Mouse (Mus musculus): Measurements from ENCODE around the gene Atp2b2. TPM values are rescaled to one million over a fixed set of nuclear protein-coding genes. Genes with fewer than 3 reads are reported as not detected.

Atp2b2 gene
- polyA plus RNA-seq, 1 experiment from 2014 or later: 0.97 TPM

GRCm38 (mm10) chr6:113830463-113830862 lies 211.9 kb downstream of the Atp2b2 start:
- ATAC-seq (ENCODE audit: insufficient read depth, low FRiP score): no peak
- Histone ChIP-seq H3K27ac (ENCODE audit: low read length) (no peak overlapping the region), H3K27me3 (ENCODE audit: control insufficient read depth, insufficient read depth, low read length) (no peaks in the 10 kb centered on the region), H3K36me3 (ENCODE audit: control insufficient read depth, insufficient read depth, low read length) (no peaks in the 10 kb centered on the region), H3K9me3 (replicated peaks; ENCODE audit: control insufficient read depth, low read length) (no peaks in the 10 kb centered on the region), H3K4me2 (ENCODE audit: low read depth, low read length) (no peak overlapping the region), H3K4me3 (replicated peaks; ENCODE audit: low read length) (no peak overlapping the region), H3K4me1 (ENCODE audit: control insufficient read depth, insufficient read depth, low read length) (no peaks in the 10 kb centered on the region), H3K9ac (ENCODE audit: low read length) (no peak overlapping the region)
- WGBS: 85% methylated on average over 2 of the region's 2 CpGs

GRCm38 (mm10) chr6:113827309-113827708 lies 215.1 kb downstream of the Atp2b2 start:
- WGBS: 71% methylated on average over 4 of the region's 4 CpGs
- Histone ChIP-seq H3K9me3 (replicated peaks; ENCODE audit: control insufficient read depth, low read length) (no peaks in the 10 kb centered on the region), H3K4me1 (ENCODE audit: control insufficient read depth, insufficient read depth, low read length) (no peaks in the 10 kb centered on the region), H3K9ac (ENCODE audit: low read length) (no peak overlapping the region), H3K4me2 (ENCODE audit: low read depth, low read length) (no peak overlapping the region), H3K27ac (ENCODE audit: low read length) (no peak overlapping the region), H3K27me3 (ENCODE audit: control insufficient read depth, insufficient read depth, low read length) (no peaks in the 10 kb centered on the region), H3K36me3 (ENCODE audit: control insufficient read depth, insufficient read depth, low read length) (no peaks in the 10 kb centered on the region), H3K4me3 (replicated peaks; ENCODE audit: low read length) (no peak overlapping the region)
- ATAC-seq (ENCODE audit: insufficient read depth, low FRiP score): no peak

- Histone ChIP-seq H3K36me3 (ENCODE audit: control insufficient read depth, insufficient read depth, low read length) (no peaks in the 10 kb centered on the region), H3K4me2 (ENCODE audit: low read depth, low read length) (no peak overlapping the region), H3K9ac (ENCODE audit: low read length) (no peak overlapping the region), H3K4me3 (replicated peaks; ENCODE audit: low read length) (no peak overlapping the region), H3K27ac (ENCODE audit: low read length) (no peak overlapping the region), H3K4me1 (ENCODE audit: control insufficient read depth, insufficient read depth, low read length) (no peaks in the 10 kb centered on the region), H3K27me3 (ENCODE audit: control insufficient read depth, insufficient read depth, low read length) (no peaks in the 10 kb centered on the region), H3K9me3 (replicated peaks; ENCODE audit: control insufficient read depth, low read length) (no peaks in the 10 kb centered on the region)
- no peak for ATAC-seq (ENCODE audit: insufficient read depth, low FRiP score)
- 27% methylated on average over 7 of the region's 7 CpGs for WGBS
These were observed 220.0 kb downstream of the Atp2b2 start for GRCm38 (mm10) chr6:113822417-113822816.

GRCm38 (mm10) chr6:113816690-113817089 lies 225.7 kb downstream of the Atp2b2 start:
- WGBS: 89% methylated on average over 3 of the region's 3 CpGs
- H3K36me3 ChIP-seq (ENCODE audit: control insufficient read depth, insufficient read depth, low read length): no peaks in the 10 kb centered on the region

GRCm38 (mm10) chr6:113811462-113811861 lies 231.0 kb downstream of the Atp2b2 start:
- Histone ChIP-seq H3K27ac (ENCODE audit: low read length) (no peak overlapping the region), H3K9ac (ENCODE audit: low read length) (no peak overlapping the region), H3K36me3 (ENCODE audit: control insufficient read depth, insufficient read depth, low read length) (no peaks in the 10 kb centered on the region), H3K4me2 (ENCODE audit: low read depth, low read length) (no peak overlapping the region), H3K9me3 (replicated peaks; ENCODE audit: control insufficient read depth, low read length) (no peaks in the 10 kb centered on the region), H3K4me3 (replicated peaks; ENCODE audit: low read length) (no peak overlapping the region), H3K4me1 (ENCODE audit: control insufficient read depth, insufficient read depth, low read length) (no peaks in the 10 kb centered on the region), H3K27me3 (ENCODE audit: control insufficient read depth, insufficient read depth, low read length) (no peaks in the 10 kb centered on the region)
- WGBS: 39% methylated on average over 1 of the region's 1 CpGs
- ATAC-seq (ENCODE audit: insufficient read depth, low FRiP score): no peak

More at GRCm38 (mm10) chr6:113816690-113817089, 225.7 kb downstream of the Atp2b2 start:
- Histone ChIP-seq H3K9me3 (replicated peaks; ENCODE audit: control insufficient read depth, low read length) (no peaks in the 10 kb centered on the region), H3K9ac (ENCODE audit: low read length) (no peak overlapping the region), H3K4me3 (replicated peaks; ENCODE audit: low read length) (no peak overlapping the region), H3K4me1 (ENCODE audit: control insufficient read depth, insufficient read depth, low read length) (no peaks in the 10 kb centered on the region), H3K27me3 (ENCODE audit: control insufficient read depth, insufficient read depth, low read length) (no peaks in the 10 kb centered on the region), H3K4me2 (ENCODE audit: low read depth, low read length) (no peak overlapping the region), H3K27ac (ENCODE audit: low read length) (no peak overlapping the region)
- ATAC-seq (ENCODE audit: insufficient read depth, low FRiP score): no peak

- H3K9me3 ChIP-seq (replicated peaks; ENCODE audit: control insufficient read depth, low read length): peaks cover under 1% of the 10 kb centered on the region; the same call in 1 of the 2 replicates
- no peak overlapping the region for H3K4me3 ChIP-seq (replicated peaks; ENCODE audit: low read length)
- 75% methylated on average over 4 of the region's 4 CpGs for WGBS
- no peak overlapping the region for H3K27ac ChIP-seq (ENCODE audit: low read length)
- no peak for ATAC-seq (ENCODE audit: insufficient read depth, low FRiP score)
- H3K4me2 ChIP-seq (ENCODE audit: low read depth, low read length): no peak overlapping the region
- no peak overlapping the region for H3K9ac ChIP-seq (ENCODE audit: low read length)
- no peaks in the 10 kb centered on the region for H3K4me1 ChIP-seq (ENCODE audit: control insufficient read depth, insufficient read depth, low read length)
- no peaks in the 10 kb centered on the region for H3K27me3 ChIP-seq (ENCODE audit: control insufficient read depth, insufficient read depth, low read length)
- no peaks in the 10 kb centered on the region for H3K36me3 ChIP-seq (ENCODE audit: control insufficient read depth, insufficient read depth, low read length)
These were observed 231.7 kb downstream of the Atp2b2 start for GRCm38 (mm10) chr6:113810667-113811066.

GRCm38 (mm10) chr6:113806241-113806640 lies 236.2 kb downstream of the Atp2b2 start:
- H3K9ac ChIP-seq (ENCODE audit: low read length): no peak overlapping the region
- H3K27ac ChIP-seq (ENCODE audit: low read length): no peak overlapping the region
- H3K36me3 ChIP-seq (ENCODE audit: control insufficient read depth, insufficient read depth, low read length): no peaks in the 10 kb centered on the region
- no peaks in the 10 kb centered on the region for H3K4me1 ChIP-seq (ENCODE audit: control insufficient read depth, insufficient read depth, low read length)
- no peak for ATAC-seq (ENCODE audit: insufficient read depth, low FRiP score)
- peaks cover 10% of the 10 kb centered on the region; the same call in 1 of the 2 replicates for H3K9me3 ChIP-seq (replicated peaks; ENCODE audit: control insufficient read depth, low read length)
- no peaks in the 10 kb centered on the region for H3K27me3 ChIP-seq (ENCODE audit: control insufficient read depth, insufficient read depth, low read length)
- WGBS: 69% methylated on average over 5 of the region's 5 CpGs
- H3K4me2 ChIP-seq (ENCODE audit: low read depth, low read length): no peak overlapping the region
- no peak overlapping the region for H3K4me3 ChIP-seq (replicated peaks; ENCODE audit: low read length)

GRCm38 (mm10) chr6:113801233-113801632 lies 241.2 kb downstream of the Atp2b2 start:
- Histone ChIP-seq H3K9me3 (replicated peaks; ENCODE audit: control insufficient read depth, low read length) (peaks cover 10% of the 10 kb centered on the region; the same call in 1 of the 2 replicates), H3K4me2 (ENCODE audit: low read depth, low read length) (no peak overlapping the region), H3K36me3 (ENCODE audit: control insufficient read depth, insufficient read depth, low read length) (no peaks in the 10 kb centered on the region), H3K9ac (ENCODE audit: low read length) (no peak overlapping the region), H3K4me3 (replicated peaks; ENCODE audit: low read length) (no peak overlapping the region), H3K27me3 (ENCODE audit: control insufficient read depth, insufficient read depth, low read length) (no peaks in the 10 kb centered on the region), H3K4me1 (ENCODE audit: control insufficient read depth, insufficient read depth, low read length) (no peaks in the 10 kb centered on the region), H3K27ac (ENCODE audit: low read length) (no peak overlapping the region)
- no peak for ATAC-seq (ENCODE audit: insufficient read depth, low FRiP score)

- no peaks in the 10 kb centered on the region for H3K27me3 ChIP-seq (ENCODE audit: control insufficient read depth, insufficient read depth, low read length)
- H3K4me1 ChIP-seq (ENCODE audit: control insufficient read depth, insufficient read depth, low read length): peaks cover 8% of the 10 kb centered on the region
- no peak overlapping the region for H3K4me2 ChIP-seq (ENCODE audit: low read depth, low read length)
- H3K4me3 ChIP-seq (replicated peaks; ENCODE audit: low read length): no peak overlapping the region
- H3K27ac ChIP-seq (ENCODE audit: low read length): no peak overlapping the region
- H3K9ac ChIP-seq (ENCODE audit: low read length): no peak overlapping the region
- WGBS: 68% methylated on average over 3 of the region's 3 CpGs
- 0 out of 2 replicates have a peak, but pooled peaks cover 2% of the 10 kb centered on the region for H3K9me3 ChIP-seq (replicated peaks; ENCODE audit: control insufficient read depth, low read length)
- no peak for ATAC-seq (ENCODE audit: insufficient read depth, low FRiP score)
- no peaks in the 10 kb centered on the region for H3K36me3 ChIP-seq (ENCODE audit: control insufficient read depth, insufficient read depth, low read length)
These were observed 242.5 kb downstream of the Atp2b2 start for GRCm38 (mm10) chr6:113799915-113800314.

GRCm38 (mm10) chr6:113799349-113799748 lies 243.1 kb downstream of the Atp2b2 start:
- Histone ChIP-seq H3K4me3 (replicated peaks; ENCODE audit: low read length) (no peak overlapping the region), H3K9me3 (replicated peaks; ENCODE audit: control insufficient read depth, low read length) (no peaks in the 10 kb centered on the region), H3K27ac (ENCODE audit: low read length) (no peak overlapping the region), H3K4me1 (ENCODE audit: control insufficient read depth, insufficient read depth, low read length) (peaks cover 11% of the 10 kb centered on the region), H3K4me2 (ENCODE audit: low read depth, low read length) (no peak overlapping the region), H3K9ac (ENCODE audit: low read length) (no peak overlapping the region), H3K27me3 (ENCODE audit: control insufficient read depth, insufficient read depth, low read length) (no peaks in the 10 kb centered on the region), H3K36me3 (ENCODE audit: control insufficient read depth, insufficient read depth, low read length) (no peaks in the 10 kb centered on the region)
- WGBS: 75% methylated on average over 9 of the region's 9 CpGs
- ATAC-seq (ENCODE audit: insufficient read depth, low FRiP score): no peak
